Mouse (Mus musculus) heart, adult 2 months (tissue): ENCODE data around the gene Casp2.
A peak's percentile ranks its signal among the peaks of the same experiment; 100 is the strongest.

Experiments
- CTCF ChIP-seq: fragments of 200-600 bp; IDR thresholded peaks from 2 replicates; pipeline ENCODE4 v1.8.1; 2022; ENCODE audit warnings: antibody characterized with exemption, mild to moderate bottlenecking, moderate library complexity
- POLR2A ChIP-seq: fragments of 200-500 bp; IDR thresholded peaks from 2 replicates; pipeline ENCODE4 v1.6.1; 2011; ENCODE audit warnings: mild to moderate bottlenecking, low read depth, low read length, control low read depth; ENCODE audit not compliant: insufficient read depth

DNA sequence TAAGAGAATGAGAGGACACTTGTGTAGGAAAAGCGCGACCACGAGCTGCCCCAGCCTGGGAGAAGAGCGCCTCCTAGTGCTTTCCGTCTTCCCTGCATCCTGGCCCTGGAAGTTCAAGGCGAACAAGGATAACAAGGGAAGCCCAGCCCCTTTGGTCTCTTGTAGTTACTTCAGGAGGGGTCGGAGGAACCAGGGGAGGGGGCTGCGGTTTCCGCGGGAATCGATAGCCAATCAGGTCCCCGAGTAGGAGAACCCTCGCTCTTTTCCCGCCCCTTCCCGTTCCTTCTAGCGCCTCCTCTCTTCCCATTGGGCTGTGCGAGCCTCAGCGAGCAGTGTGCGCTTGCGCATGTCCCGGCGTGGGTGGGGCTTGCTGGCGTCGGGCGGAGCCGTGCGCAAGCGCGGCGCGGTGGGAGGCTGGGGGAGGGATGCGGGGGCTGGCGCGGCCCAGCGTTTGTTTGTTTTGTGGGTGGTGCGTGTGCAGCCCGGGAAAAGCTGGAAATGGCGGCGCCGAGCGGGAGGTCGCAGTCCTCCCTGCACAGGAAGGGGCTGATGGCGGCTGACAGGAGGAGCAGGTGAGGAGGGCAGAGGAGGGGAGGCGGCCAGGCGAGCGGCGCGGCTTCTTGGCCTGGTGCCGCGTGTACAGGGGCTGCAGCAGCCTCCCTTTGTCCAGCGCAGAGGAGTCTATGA lies at the start of gene Casp2:
- TF ChIP-seq CTCF (peak; percentile 98; the same call in 1 of the 2 replicates), POLR2A (peak; percentile 71)
